Mouse (Mus musculus): Measurements from ENCODE around the gene Lcn6.

DNA sequence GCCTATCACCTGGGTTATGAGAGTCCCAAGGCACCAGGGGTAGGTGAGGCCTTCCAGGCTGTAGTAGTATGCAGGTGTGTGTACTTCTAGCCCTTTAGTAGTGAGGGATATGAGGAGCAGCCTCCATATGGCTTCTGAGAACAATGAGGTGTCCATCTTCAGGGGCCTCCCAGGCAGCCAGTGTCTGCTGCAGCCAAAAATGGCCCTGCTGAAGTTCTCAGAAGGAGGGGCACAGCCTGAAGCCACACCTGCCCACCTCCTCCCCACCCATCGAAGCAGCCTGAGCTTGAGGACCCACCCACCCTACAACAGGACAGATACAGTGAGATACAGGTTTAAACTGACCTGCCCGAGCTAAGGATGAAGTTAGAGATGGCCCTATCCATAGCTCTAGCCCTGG, 5.8 kb downstream of the Lcn6 start, which contains the start of gene Lcn10:
- TF ChIP-seq POLR2A (IDR thresholded peaks at IDR 0.05; ENCODE audit: borderline replicate concordance, control insufficient read depth, low read depth, low read length) (no peak), CTCF (IDR thresholded peaks at IDR 0.05; ENCODE audit: control insufficient read depth, insufficient read depth, low read length) (no peak)
